Mouse (Mus musculus): ENCODE data around the gene Erich2.
A peak's percentile ranks its signal among the peaks of the same experiment; 100 is the strongest.

Gene Erich2

GRCm38 (mm10) chr2:70508496-70508895 lies at the start of gene Erich2:
TSS of gene Erich2 (plus strand) at chr2:70508819.
- DNase-seq (ENCODE audit: low spot score in 2 of 2): no peak

- DNase-seq (ENCODE audit: low spot score in 2 of 2): no peak
These were observed 45.0 kb upstream of the Erich2 start for GRCm38 (mm10) chr2:70463606-70464005.

GRCm38 (mm10) chr2:70471136-70471535 lies 37.5 kb upstream of the Erich2 start:
- DNase-seq (ENCODE audit: low spot score in 2 of 2): no peak

- no peak for DNase-seq (ENCODE audit: low spot score in 2 of 2)
These were observed 36.6 kb upstream of the Erich2 start for GRCm38 (mm10) chr2:70471861-70472620.

GRCm38 (mm10) chr2:70497715-70498318 lies 10.8 kb upstream of the Erich2 start:
- DNase-seq (ENCODE audit: low spot score in 2 of 2): no peak

GRCm38 (mm10) chr2:70503436-70503835 lies 5.2 kb upstream of the Erich2 start:
- DNase-seq (ENCODE audit: low spot score in 2 of 2): no peak

GRCm38 (mm10) chr2:70505229-70505628 lies 3.4 kb upstream of the Erich2 start:
- no peak for DNase-seq (ENCODE audit: low spot score in 2 of 2)

GRCm38 (mm10) chr2:70505896-70506295 lies 2.7 kb upstream of the Erich2 start:
- DNase-seq (ENCODE audit: low spot score in 2 of 2): no peak

GRCm38 (mm10) chr2:70506372-70506771 lies 2.2 kb upstream of the Erich2 start:
- DNase-seq (ENCODE audit: low spot score in 2 of 2): no peak

- peak; percentile 38 to 60 for DNase-seq (ENCODE audit: low spot score in 2 of 2)
These were observed 508 bp downstream of the Erich2 start for GRCm38 (mm10) chr2:70509021-70509632.

- DNase-seq (ENCODE audit: low spot score in 2 of 2): peak; percentile 10 to 36
These were observed 29.7 kb downstream of the Erich2 start for GRCm38 (mm10) chr2:70538283-70538682.

- no peak for DNase-seq (ENCODE audit: low spot score in 2 of 2)
These were observed 42.1 kb downstream of the Erich2 start for GRCm38 (mm10) chr2:70550671-70551070.

GRCm38 (mm10) chr2:70551446-70551845 lies 42.8 kb downstream of the Erich2 start:
- no peak for DNase-seq (ENCODE audit: low spot score in 2 of 2)

GRCm38 (mm10) chr2:70552067-70552598 lies 43.5 kb downstream of the Erich2 start:
- no peak for DNase-seq (ENCODE audit: low spot score in 2 of 2)

- DNase-seq (ENCODE audit: low spot score in 2 of 2): no peak
These were observed 44.2 kb downstream of the Erich2 start, which contains the start of gene Gad1 for GRCm38 (mm10) chr2:70552772-70553171. TSS of gene Gad1 (plus strand) at chr2:70553072.

GRCm38 (mm10) chr2:70553826-70554225 lies 45.2 kb downstream of the Erich2 start:
- DNase-seq (ENCODE audit: low spot score in 2 of 2): no peak

- peak; percentile 89 to 92 for DNase-seq (ENCODE audit: low spot score in 2 of 2)
These were observed 49.7 kb downstream of the Erich2 start for GRCm38 (mm10) chr2:70558112-70558842.

- no peak for DNase-seq (ENCODE audit: low spot score in 2 of 2)
These were observed 50.3 kb downstream of the Erich2 start for GRCm38 (mm10) chr2:70558843-70559451.

GRCm38 (mm10) chr2:70559520-70559919 lies 50.9 kb downstream of the Erich2 start:
- DNase-seq (ENCODE audit: low spot score in 2 of 2): no peak

GRCm38 (mm10) chr2:70561077-70561795 lies 52.6 kb downstream of the Erich2 start:
- DNase-seq (ENCODE audit: low spot score in 2 of 2): peak; percentile 59 to 60
